Comparison of ENCODE assay signal across 11 mouse cellular contexts in the genomic region with DNA sequence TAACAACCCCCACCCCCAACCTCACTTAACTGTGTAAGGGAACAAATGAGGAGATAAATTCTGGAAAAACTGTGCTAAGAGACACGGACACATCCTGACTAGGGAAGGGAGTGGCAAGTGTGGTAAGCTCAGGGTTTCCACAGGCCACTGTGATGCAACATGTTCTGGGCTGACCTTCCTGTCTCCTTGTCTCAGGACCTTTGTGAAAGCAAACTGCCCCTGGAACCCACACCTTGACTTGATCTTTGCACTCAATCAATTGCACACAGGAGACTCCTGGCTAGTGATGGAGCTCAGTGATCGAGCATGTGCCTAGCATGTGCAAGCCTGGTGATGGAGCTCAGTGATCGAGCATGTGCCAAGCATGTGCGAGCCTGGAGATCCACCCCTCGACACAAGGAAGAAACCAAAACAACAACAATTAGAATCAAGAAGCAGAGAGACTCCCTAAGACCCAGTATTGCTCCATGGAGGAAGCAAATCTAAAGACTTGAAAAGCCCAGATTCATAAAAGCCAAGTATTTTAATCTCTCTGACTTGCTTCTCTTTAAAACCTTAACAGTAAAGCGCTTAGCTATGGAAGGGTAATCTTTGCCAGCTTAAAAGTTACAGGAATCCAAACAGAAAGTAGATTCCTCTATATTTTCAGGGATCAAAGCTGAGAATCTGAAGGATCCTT. TPM values are rescaled to one million over a fixed set of nuclear protein-coding genes. Genes with fewer than 3 reads are reported as not detected.
DNase-seq lines count a peak whose midpoint lies in the region; ATAC-seq lines count a peak whose summit lies in the region.
"Had no signal": no experiment of that assay in that cellular context is flagged by ENCODE, and none has a peak within 500 bp of the region (broad histone marks: within the 10 kb centered on the region; RNA-seq: fewer than 3 reads in every experiment).

No protein-coding gene starts in this region.

- no peak for DNase-seq in heart, adult 11 months
- peak; percentile 52 for DNase-seq in lung, postnatal 36 days
- no peak for DNase-seq in lung, postnatal 25 days (ENCODE audit: low spot score)
- DNase-seq in neural tube, embryonic 10.5 days (ENCODE audit: extremely low spot score, low spot score): no peak
- no peak for DNase-seq in spleen, adult 18-20 months
- DNase-seq: layer of hippocampus, postnatal 36 days had no signal

- 81% methylated on average over 6 of the region's 6 CpGs for WGBS in heart, embryonic 12.5 days

- ATAC-seq in heart, embryonic 12.5 days (ENCODE audit: insufficient number of reproducible peaks, low FRiP score): 0 out of 2 replicates have a peak, but pooled peaks have one; percentile 36
- ATAC-seq in granulocyte monocyte progenitor cell, adult 5-6 weeks (replicated peaks; ENCODE audit: poor library complexity, severe bottlenecking): peak; percentile 76

- no peak overlapping the region for H3K27ac ChIP-seq in heart, embryonic 12.5 days (ENCODE audit: poor library complexity, severe bottlenecking)
- H3K27ac ChIP-seq: embryonic facial prominence, embryonic 13.5 days; heart, embryonic 15.5 days had no signal

- H3K4me1 ChIP-seq in heart, embryonic 12.5 days (replicated peaks): peaks cover 20% of the 10 kb centered on the region

- H3K4me2 ChIP-seq in heart, embryonic 12.5 days: no peak overlapping the region

- H3K36me3 ChIP-seq in heart, embryonic 12.5 days: no peaks in the 10 kb centered on the region
- H3K36me3 ChIP-seq: embryonic facial prominence, embryonic 13.5 days; heart, embryonic 15.5 days had no signal

- H3K27me3 ChIP-seq in heart, embryonic 12.5 days (replicated peaks): no peaks in the 10 kb centered on the region
- H3K27me3 ChIP-seq: embryonic facial prominence, embryonic 13.5 days; heart, embryonic 15.5 days had no signal

- H3K4me3 ChIP-seq in heart, embryonic 12.5 days: no peak overlapping the region
- H3K4me3 ChIP-seq: embryonic facial prominence, embryonic 13.5 days; heart, embryonic 15.5 days had no signal

- no peak overlapping the region for H3K9ac ChIP-seq in heart, embryonic 12.5 days
- H3K9ac ChIP-seq: embryonic facial prominence, embryonic 13.5 days; heart, embryonic 15.5 days had no signal

- H3K9me3 ChIP-seq in heart, embryonic 12.5 days (replicated peaks): no peaks in the 10 kb centered on the region
- H3K9me3 ChIP-seq: embryonic facial prominence, embryonic 13.5 days; heart, embryonic 15.5 days had no signal

RNA-seq across cellular contexts. Expression of a gene that starts 2.5 kb away (rescaled TPM):
- polyA plus RNA-seq in heart, embryonic 12.5 days (2016; fragmentation: Nextera tagmentation; extraction: Ambion mirVana): 36.5 and 37.1 TPM in 2 replicates
- 54.6 and 74.4 TPM in 2 replicates for total RNA-seq in granulocyte monocyte progenitor cell, adult 5-6 weeks (2014; fragmentation: Nextera tagmentation)
- total RNA-seq in granulocyte monocyte progenitor cell, adult 5-6 weeks (2017): 119 and 127 TPM in 2 replicates
- polyA plus RNA-seq: C2C12 had no signal
